Mouse (Mus musculus): ENCODE data around the gene Ripor3.

DNA sequence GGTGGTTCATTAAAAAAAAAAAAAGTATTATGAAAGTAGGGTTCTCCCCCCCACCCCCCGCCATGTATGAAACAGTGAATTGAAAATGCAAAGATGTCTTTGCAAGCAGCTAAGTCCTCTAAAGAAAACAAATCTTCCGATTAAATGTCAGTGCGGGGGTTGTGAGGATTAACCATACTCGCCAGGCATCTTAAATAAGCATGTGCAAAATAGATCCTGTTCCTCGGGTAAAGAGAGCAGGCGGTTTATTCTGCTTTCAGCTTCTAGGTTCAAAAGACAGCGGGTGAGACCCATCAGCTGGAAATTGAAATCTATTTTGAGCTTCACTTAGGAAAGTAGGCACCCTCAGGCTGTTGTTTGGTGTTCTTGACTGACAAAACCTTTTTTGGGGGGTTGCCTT lies 77.0 kb downstream of the Ripor3 start:
- TF ChIP-seq POLR2A (IDR thresholded peaks at IDR 0.05; ENCODE audit: low read depth, low read length) (no peak), CTCF (IDR thresholded peaks at IDR 0.05; ENCODE audit: extremely low read depth, insufficient read depth, insufficient read length, insufficient replicate concordance) (no peak)

Data from spleen, adult 2 months (tissue).